8 mouse cellular contexts compared by ENCODE assay signal in the genomic region with DNA sequence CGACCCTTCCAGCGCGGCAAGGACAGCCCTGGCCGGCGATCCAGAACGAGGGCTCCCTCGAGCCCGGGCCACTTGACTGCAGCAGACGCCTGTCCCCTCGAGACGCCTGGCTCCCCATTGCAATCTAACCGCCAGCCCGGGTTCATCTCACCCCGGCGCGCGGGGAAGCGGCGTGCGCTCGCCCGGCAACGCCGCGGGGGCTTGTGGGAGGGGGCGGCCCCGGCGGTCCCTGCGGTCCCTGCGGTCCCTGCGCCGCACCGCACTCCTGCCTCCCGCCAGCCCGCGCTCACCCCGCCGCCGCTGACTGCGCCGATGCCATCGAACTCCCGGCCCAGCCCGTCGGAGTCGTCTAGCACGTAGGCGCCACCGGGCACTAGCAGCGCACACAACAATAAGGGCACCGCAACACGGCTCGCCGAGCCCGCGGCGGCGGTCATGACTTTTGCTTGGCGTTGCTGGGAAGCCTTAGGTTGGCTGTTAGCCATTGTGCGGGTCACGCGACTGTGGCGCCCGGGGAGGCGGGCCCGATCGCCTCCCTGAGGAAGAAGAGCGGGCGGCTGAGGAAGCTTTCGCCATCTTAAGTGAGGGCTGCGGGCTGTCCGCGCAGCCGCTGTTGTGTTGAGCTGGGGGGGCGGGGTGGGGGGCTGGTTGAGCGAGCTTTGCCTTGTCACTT. TPM values are rescaled to one million over a fixed set of nuclear protein-coding genes. Genes with fewer than 3 reads are reported as not detected.
A peak's percentile ranks its signal among the peaks of the same experiment; 100 is the strongest.
DNase-seq lines count a peak whose midpoint lies in the region; ATAC-seq and TF ChIP-seq lines count a peak whose summit lies in the region.

TSS of gene Galc (minus strand) at position 615 of the 673 bp plus-strand sequence.

- WGBS in forebrain, embryonic 14.5 days, result under 1% methylated on average over 73 of the region's 76 CpGs
- WGBS in liver, embryonic 15.5 days (ENCODE audit: insufficient replicate concordance), result 1% methylated on average over 76 of the region's 76 CpGs
- under 1% methylated on average over 71 of the region's 76 CpGs for WGBS in neural tube, embryonic 11.5 days
- WGBS in stomach, embryonic 16.5 days, result under 1% methylated on average over 76 of the region's 76 CpGs

- intact Hi-C loops in heart, postnatal 10 days (cut with DNase I), result no loop called here

- peak within 1 kb of the TSS; percentile 46 for H3K27ac ChIP-seq in ES-Bruce4 (ENCODE audit: insufficient read depth, low read length)
- peak within 1 kb of the TSS; percentile 95 for H3K27ac ChIP-seq in forebrain, embryonic 14.5 days (ENCODE audit: low read depth, low read length)
- H3K27ac ChIP-seq in liver, embryonic 15.5 days (replicated peaks), result peak within 1 kb of the TSS; percentile 79
- H3K27ac ChIP-seq in neural tube, embryonic 11.5 days (ENCODE audit: low read depth, low read length), result peak within 1 kb of the TSS; percentile 95
- peak within 1 kb of the TSS; percentile 92 for H3K27ac ChIP-seq in stomach, embryonic 16.5 days (ENCODE audit: low read length)

- peak within 1 kb of the TSS; percentile 86 for H3K9ac ChIP-seq in ES-Bruce4 (ENCODE audit: low read depth, poor library complexity, severe bottlenecking)
- peak within 1 kb of the TSS; percentile 92 for H3K9ac ChIP-seq in forebrain, embryonic 14.5 days (ENCODE audit: low read length)
- H3K9ac ChIP-seq in liver, embryonic 15.5 days, result peak within 1 kb of the TSS; percentile 75
- H3K9ac ChIP-seq in neural tube, embryonic 11.5 days (ENCODE audit: low read length), result peak within 1 kb of the TSS; percentile 95
- H3K9ac ChIP-seq in stomach, embryonic 16.5 days (ENCODE audit: low read length), result peak within 1 kb of the TSS; percentile 98

- H3K9me3 ChIP-seq in ES-Bruce4 (replicated peaks; ENCODE audit: control insufficient read depth, insufficient read depth, low read length, poor library complexity, severe bottlenecking), result no peaks in the 10 kb centered on the region
- no peaks in the 10 kb centered on the region for H3K9me3 ChIP-seq in forebrain, embryonic 14.5 days (replicated peaks; ENCODE audit: control insufficient read depth, low read length)
- no peaks in the 10 kb centered on the region for H3K9me3 ChIP-seq in liver, embryonic 15.5 days (replicated peaks)
- no peaks in the 10 kb centered on the region for H3K9me3 ChIP-seq in neural tube, embryonic 11.5 days (ENCODE audit: control insufficient read depth, low read length)
- H3K9me3 ChIP-seq in stomach, embryonic 16.5 days (replicated peaks; ENCODE audit: control insufficient read depth, low read length), result no peaks in the 10 kb centered on the region

- no peak for TF ChIP-seq EP300 in ES-Bruce4 (IDR thresholded peaks at IDR 0.05; ENCODE audit: insufficient read depth, low read depth, low read length)

- peak; percentile 95 for ATAC-seq in forebrain, embryonic 14.5 days
- ATAC-seq in liver, embryonic 15.5 days (ENCODE audit: insufficient read depth), result peak; percentile 90
- ATAC-seq in neural tube, embryonic 11.5 days (ENCODE audit: insufficient read depth, low FRiP score, low TSS enrichment), result peak; percentile 91
- ATAC-seq in stomach, embryonic 16.5 days (ENCODE audit: insufficient read depth, low FRiP score), result peak; percentile 96

- H3K4me1 ChIP-seq in ES-Bruce4 (ENCODE audit: control insufficient read depth, insufficient read depth, low read length), result no peaks in the 10 kb centered on the region
- no peaks in the 10 kb centered on the region for H3K4me1 ChIP-seq in forebrain, embryonic 14.5 days (ENCODE audit: control insufficient read depth, insufficient read depth, low read length)
- 0 out of 2 replicates have a peak, but pooled peaks cover 4% of the 10 kb centered on the region for H3K4me1 ChIP-seq in liver, embryonic 15.5 days (replicated peaks)
- no peaks in the 10 kb centered on the region for H3K4me1 ChIP-seq in neural tube, embryonic 11.5 days (ENCODE audit: control insufficient read depth, insufficient read depth, low read length)
- 0 out of 2 replicates have a peak, but pooled peaks cover 5% of the 10 kb centered on the region for H3K4me1 ChIP-seq in stomach, embryonic 16.5 days (ENCODE audit: control insufficient read depth, insufficient read depth, low read length)

- H3K4me3 ChIP-seq in ES-Bruce4 (ENCODE audit: low read depth, low read length), result peak within 1 kb of the TSS; percentile 89
- H3K4me3 ChIP-seq in forebrain, embryonic 14.5 days (ENCODE audit: low read depth, low read length), result peak within 1 kb of the TSS; percentile 70
- H3K4me3 ChIP-seq in liver, embryonic 15.5 days (replicated peaks), result peak within 1 kb of the TSS; percentile 74
- H3K4me3 ChIP-seq in neural tube, embryonic 11.5 days (ENCODE audit: low read depth, low read length), result peak within 1 kb of the TSS; percentile 73
- peak within 1 kb of the TSS; percentile 89 for H3K4me3 ChIP-seq in stomach, embryonic 16.5 days (replicated peaks; ENCODE audit: low read length)

- no peaks in the 10 kb centered on the region for H3K36me3 ChIP-seq in ES-Bruce4 (ENCODE audit: control insufficient read depth, insufficient read depth, low read length, poor library complexity, severe bottlenecking)
- no peaks in the 10 kb centered on the region for H3K36me3 ChIP-seq in forebrain, embryonic 14.5 days (ENCODE audit: control insufficient read depth, insufficient read depth, low read length)
- no peaks in the 10 kb centered on the region for H3K36me3 ChIP-seq in liver, embryonic 15.5 days (replicated peaks)
- H3K36me3 ChIP-seq in neural tube, embryonic 11.5 days (ENCODE audit: control insufficient read depth, insufficient read depth, low read length), result no peaks in the 10 kb centered on the region
- no peaks in the 10 kb centered on the region for H3K36me3 ChIP-seq in stomach, embryonic 16.5 days (ENCODE audit: control insufficient read depth, insufficient read depth, low read length)

- no peak for TF ChIP-seq POLR2A in ES-Bruce4 (IDR thresholded peaks at IDR 0.05; ENCODE audit: insufficient read depth, low read length)

- peak; percentile 89 for DNase-seq in cerebellum, adult 11 months
- peak; percentile 94 for DNase-seq in forebrain, embryonic 14.5 days (ENCODE audit: low spot score)
- peak; percentile 92 to 94 for DNase-seq in heart, postnatal 10 days
- DNase-seq in kidney, postnatal 4 days, result peak; percentile 91 to 93
- peak; percentile 91 for DNase-seq in neural tube, embryonic 11.5 days (ENCODE audit: low spot score)

- peak within 1 kb of the TSS; percentile 57 for H3K4me2 ChIP-seq in forebrain, embryonic 14.5 days (ENCODE audit: low read length)
- peak within 1 kb of the TSS; percentile 82 for H3K4me2 ChIP-seq in liver, embryonic 15.5 days
- peak within 1 kb of the TSS; percentile 69 for H3K4me2 ChIP-seq in neural tube, embryonic 11.5 days (ENCODE audit: low read depth)
- peak within 1 kb of the TSS; percentile 77 for H3K4me2 ChIP-seq in stomach, embryonic 16.5 days (ENCODE audit: low read depth, low read length)

- TF ChIP-seq CTCF in ES-Bruce4 (IDR thresholded peaks at IDR 0.05; ENCODE audit: low read depth, low read length), result no peak

- no peaks in the 10 kb centered on the region for H3K27me3 ChIP-seq in ES-Bruce4 (ENCODE audit: control insufficient read depth, insufficient read depth, low read length, poor library complexity, severe bottlenecking)
- no peaks in the 10 kb centered on the region for H3K27me3 ChIP-seq in forebrain, embryonic 14.5 days (replicated peaks; ENCODE audit: control insufficient read depth, insufficient read depth, low read length)
- no peaks in the 10 kb centered on the region for H3K27me3 ChIP-seq in liver, embryonic 15.5 days
- H3K27me3 ChIP-seq in neural tube, embryonic 11.5 days (ENCODE audit: control insufficient read depth, insufficient read depth, low read length), result no peaks in the 10 kb centered on the region
- H3K27me3 ChIP-seq in stomach, embryonic 16.5 days (ENCODE audit: control insufficient read depth, insufficient read depth, low read length), result no peaks in the 10 kb centered on the region

RNA-seq across cellular contexts. Expression of gene Galc, which starts in this region (rescaled TPM):
- polyA plus RNA-seq in ES-Bruce4 (2011; ENCODE audit: insufficient read depth, insufficient read length, low read depth, missing spikeins), result 11.1 and 14.1 TPM in 2 replicates
- polyA plus RNA-seq in forebrain, embryonic 14.5 days (2014; fragmentation: Nextera tagmentation; extraction: Ambion mirVana), result 9.7 and 10.8 TPM in 2 replicates
- 10 to 100 TPM in 1 of 2 experiments, 1 to 10 TPM in 1; 9.9 to 11.7 TPM for total RNA-seq in heart, postnatal 10 days (2021)
- 2.2 and 2.6 TPM in 2 replicates for polyA plus RNA-seq in liver, embryonic 15.5 days (2015; fragmentation: Nextera tagmentation; extraction: Ambion mirVana)
- 12.2 and 15.0 TPM in 2 replicates for polyA plus RNA-seq in neural tube, embryonic 11.5 days (2014; fragmentation: Nextera tagmentation; extraction: Ambion mirVana)
- 6.6 and 7.4 TPM in 2 replicates for polyA plus RNA-seq in stomach, embryonic 16.5 days (2015; fragmentation: Nextera tagmentation; extraction: Ambion mirVana)

Comparison
In these comparisons a context has a peak if more than half of its experiments do, and no peak if none do; other contexts are left out.
1. Peak in every context shown above with its lines: DNase-seq, ATAC-seq, H3K4me3 ChIP-seq and H3K27ac ChIP-seq.